Mouse (Mus musculus): ENCODE results near the gene Yipf1. TPM values are rescaled to one million over a fixed set of nuclear protein-coding genes. Genes with fewer than 3 reads are reported as not detected.

Gene Yipf1
- polyA plus RNA-seq, 1 experiment from 2014 or later: 55.4 TPM

DNA sequence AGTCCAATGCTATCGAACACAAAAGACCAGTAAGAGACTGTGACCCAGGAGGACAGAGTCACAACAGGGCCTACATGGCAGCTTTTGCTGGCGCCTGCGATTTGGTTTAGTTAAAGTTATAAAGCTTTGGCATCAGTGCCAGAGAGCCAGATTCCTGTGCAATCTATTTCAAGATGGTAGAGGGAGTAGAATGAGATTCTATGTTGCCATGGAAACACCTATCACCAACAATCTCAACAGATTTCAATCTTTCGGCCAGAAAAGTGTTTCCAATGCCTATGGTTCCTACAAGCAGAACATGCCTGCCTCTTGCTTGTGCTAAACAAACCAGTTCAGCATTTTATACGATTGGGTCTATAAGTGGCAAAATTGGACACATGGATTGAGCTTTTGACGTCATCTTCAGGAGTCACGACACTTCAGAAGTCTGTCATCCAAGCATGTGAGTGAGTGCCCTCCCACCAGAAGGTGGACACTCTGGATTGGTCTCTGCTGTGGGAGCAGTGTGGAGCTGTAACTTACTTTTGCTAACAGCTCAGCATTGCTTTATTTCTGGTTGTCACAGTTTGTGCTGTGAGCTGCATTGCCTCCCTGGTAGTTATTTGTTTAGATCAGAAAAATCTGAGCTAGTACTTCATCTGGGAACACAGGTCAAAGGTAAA is 22.4 kb upstream of the Yipf1 start:
- peaks cover 3% of the 10 kb centered on the region; the same call in 1 of the 2 replicates for H3K4me1 ChIP-seq (replicated peaks; ENCODE audit: control insufficient read depth, insufficient read depth, low read length)
- H3K9me3 ChIP-seq (ENCODE audit: control insufficient read depth, low read length): no peaks in the 10 kb centered on the region
- H3K9ac ChIP-seq (replicated peaks; ENCODE audit: low read depth, low read length): no peak overlapping the region
- 76% methylated on average over 7 of the region's 7 CpGs for WGBS
- H3K27me3 ChIP-seq (replicated peaks; ENCODE audit: control insufficient read depth, insufficient read depth, low read length): no peaks in the 10 kb centered on the region
- H3K4me2 ChIP-seq (ENCODE audit: low read length): no peak overlapping the region
- peak overlapping the region; percentile 30 for H3K27ac ChIP-seq (ENCODE audit: low read length)
- no peak for ATAC-seq
- H3K4me3 ChIP-seq (replicated peaks; ENCODE audit: low read length): no peak overlapping the region
- no peaks in the 10 kb centered on the region for H3K36me3 ChIP-seq (ENCODE audit: control insufficient read depth, insufficient read depth)

DNA sequence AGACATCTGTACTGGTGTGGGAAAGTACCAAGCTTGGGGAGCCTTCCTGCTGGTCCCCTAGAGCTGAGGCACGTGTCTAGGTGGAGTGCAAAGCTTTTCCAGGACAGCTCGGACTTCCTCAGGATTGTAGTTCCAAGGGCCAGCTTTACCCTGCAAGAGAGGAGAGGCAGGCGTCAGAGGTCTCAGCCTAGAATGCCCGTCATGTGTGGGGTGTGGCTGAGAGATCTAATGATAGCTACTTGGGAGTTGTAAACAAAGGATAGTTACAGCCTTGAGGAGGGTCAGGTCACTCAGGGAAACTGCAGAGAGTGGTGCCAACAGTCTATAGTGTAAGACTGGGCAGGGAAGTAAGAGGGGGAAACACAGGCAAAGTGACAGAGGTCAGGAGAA is 21.9 kb upstream of the Yipf1 start:
- no peaks in the 10 kb centered on the region for H3K9me3 ChIP-seq (ENCODE audit: control insufficient read depth, low read length)
- WGBS: 57% methylated on average over 4 of the region's 4 CpGs
- no peak overlapping the region for H3K4me2 ChIP-seq (ENCODE audit: low read length)
- no peaks in the 10 kb centered on the region for H3K36me3 ChIP-seq (ENCODE audit: control insufficient read depth, insufficient read depth)
- H3K4me3 ChIP-seq (replicated peaks; ENCODE audit: low read length): no peak overlapping the region
- peaks cover 3% of the 10 kb centered on the region; the same call in 1 of the 2 replicates for H3K4me1 ChIP-seq (replicated peaks; ENCODE audit: control insufficient read depth, insufficient read depth, low read length)
- no peak for ATAC-seq
- no peaks in the 10 kb centered on the region for H3K27me3 ChIP-seq (replicated peaks; ENCODE audit: control insufficient read depth, insufficient read depth, low read length)
- H3K27ac ChIP-seq (ENCODE audit: low read length): peak overlapping the region; percentile 0
- no peak overlapping the region for H3K9ac ChIP-seq (replicated peaks; ENCODE audit: low read depth, low read length)

DNA sequence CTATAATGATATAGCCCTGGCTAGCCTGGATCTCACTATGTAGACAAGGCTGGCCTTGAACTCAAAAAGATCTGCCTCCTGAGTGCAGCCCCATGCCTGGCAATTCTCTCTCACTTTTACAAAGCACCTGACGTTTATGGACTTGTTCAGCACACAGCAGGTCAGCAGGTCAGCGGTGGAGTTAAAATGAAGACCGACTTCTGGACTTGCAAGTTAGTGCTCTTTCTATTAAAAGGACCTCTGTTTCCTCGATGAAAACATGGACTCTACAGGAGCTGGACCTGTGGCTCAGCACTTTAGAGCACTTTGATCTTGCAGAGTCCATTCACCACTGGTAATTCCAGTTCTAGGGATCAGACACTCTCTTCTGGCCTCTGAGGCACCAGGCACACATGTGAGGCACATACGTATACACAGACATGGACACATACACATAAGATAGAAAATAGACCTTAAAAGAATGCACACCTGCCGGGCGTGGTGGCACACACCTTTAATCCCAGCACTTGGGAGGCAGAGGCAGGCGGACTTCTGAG is 16.0 kb upstream of the Yipf1 start:
- WGBS: 81% methylated on average over 8 of the region's 8 CpGs
- no peaks in the 10 kb centered on the region for H3K27me3 ChIP-seq (replicated peaks; ENCODE audit: control insufficient read depth, insufficient read depth, low read length)

DNA sequence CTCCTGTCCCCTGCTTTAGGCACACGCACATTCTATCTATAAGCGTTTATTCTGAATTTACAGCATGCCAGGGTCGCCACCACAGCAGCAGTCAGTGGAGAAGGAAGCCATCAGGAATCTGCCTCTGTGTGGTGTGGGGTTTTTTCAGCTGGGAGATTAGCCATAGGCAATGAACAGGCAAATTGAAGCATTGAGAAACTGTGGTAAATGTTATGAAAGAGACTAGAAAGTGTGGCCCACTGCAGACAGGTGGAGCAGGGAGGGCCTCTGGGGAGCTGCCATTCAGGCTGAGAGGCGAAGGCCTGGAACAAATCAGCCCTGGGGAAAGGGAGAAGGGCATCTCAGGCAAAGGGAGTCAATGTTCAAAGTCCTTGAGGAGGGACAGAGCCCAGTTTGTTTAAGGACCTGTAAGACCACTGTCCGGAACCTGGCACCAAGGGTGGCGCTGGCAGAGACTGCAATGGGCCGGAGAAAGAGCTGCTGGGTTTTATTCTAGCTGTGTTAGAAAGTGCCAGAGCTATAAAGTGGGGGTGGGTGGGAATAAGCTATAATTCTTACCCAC is 14.3 kb upstream of the Yipf1 start:
- no peak for ATAC-seq
- Histone ChIP-seq H3K27me3 (replicated peaks; ENCODE audit: control insufficient read depth, insufficient read depth, low read length) (no peaks in the 10 kb centered on the region), H3K9me3 (ENCODE audit: control insufficient read depth, low read length) (no peaks in the 10 kb centered on the region), H3K27ac (ENCODE audit: low read length) (no peak overlapping the region), H3K4me2 (ENCODE audit: low read length) (no peak overlapping the region), H3K4me1 (replicated peaks; ENCODE audit: control insufficient read depth, insufficient read depth, low read length) (no peaks in the 10 kb centered on the region), H3K36me3 (ENCODE audit: control insufficient read depth, insufficient read depth) (no peaks in the 10 kb centered on the region), H3K4me3 (replicated peaks; ENCODE audit: low read length) (no peak overlapping the region), H3K9ac (replicated peaks; ENCODE audit: low read depth, low read length) (no peak overlapping the region)
- 86% methylated on average over 7 of the region's 7 CpGs for WGBS

More for the DNA sequence above, 16.0 kb upstream of the Yipf1 start:
- Histone ChIP-seq H3K4me2 (ENCODE audit: low read length) (no peak overlapping the region), H3K4me3 (replicated peaks; ENCODE audit: low read length) (no peak overlapping the region), H3K36me3 (ENCODE audit: control insufficient read depth, insufficient read depth) (no peaks in the 10 kb centered on the region), H3K4me1 (replicated peaks; ENCODE audit: control insufficient read depth, insufficient read depth, low read length) (no peaks in the 10 kb centered on the region), H3K9me3 (ENCODE audit: control insufficient read depth, low read length) (no peaks in the 10 kb centered on the region), H3K27ac (ENCODE audit: low read length) (no peak overlapping the region), H3K9ac (replicated peaks; ENCODE audit: low read depth, low read length) (no peak overlapping the region)
- ATAC-seq: no peak

DNA sequence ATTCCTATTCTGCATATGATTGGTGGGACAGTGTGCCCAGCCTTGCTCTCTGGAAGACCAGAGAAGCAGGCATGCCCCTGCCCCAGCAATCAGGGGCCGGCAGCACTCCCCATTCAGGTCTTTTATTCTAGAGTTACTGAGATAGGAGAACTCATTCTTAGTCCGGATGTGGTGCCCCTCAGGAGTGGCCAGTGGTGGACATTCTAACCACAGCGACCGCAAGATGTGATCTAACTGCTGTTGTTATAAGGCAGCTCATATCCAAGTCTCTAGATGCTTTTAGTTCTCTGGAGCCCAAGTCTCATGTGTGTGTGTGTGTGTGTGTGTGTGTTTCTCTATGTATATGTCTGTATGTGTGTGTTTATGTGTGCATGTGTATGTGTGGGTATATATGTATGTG is 13.8 kb upstream of the Yipf1 start:
- Histone ChIP-seq H3K4me1 (replicated peaks; ENCODE audit: control insufficient read depth, insufficient read depth, low read length) (no peaks in the 10 kb centered on the region), H3K4me3 (replicated peaks; ENCODE audit: low read length) (no peak overlapping the region), H3K27me3 (replicated peaks; ENCODE audit: control insufficient read depth, insufficient read depth, low read length) (no peaks in the 10 kb centered on the region), H3K27ac (ENCODE audit: low read length) (no peak overlapping the region), H3K9me3 (ENCODE audit: control insufficient read depth, low read length) (no peaks in the 10 kb centered on the region), H3K9ac (replicated peaks; ENCODE audit: low read depth, low read length) (no peak overlapping the region), H3K36me3 (ENCODE audit: control insufficient read depth, insufficient read depth) (no peaks in the 10 kb centered on the region), H3K4me2 (ENCODE audit: low read length) (no peak overlapping the region)
- WGBS: 83% methylated on average over 4 of the region's 4 CpGs
- no peak for ATAC-seq

DNA sequence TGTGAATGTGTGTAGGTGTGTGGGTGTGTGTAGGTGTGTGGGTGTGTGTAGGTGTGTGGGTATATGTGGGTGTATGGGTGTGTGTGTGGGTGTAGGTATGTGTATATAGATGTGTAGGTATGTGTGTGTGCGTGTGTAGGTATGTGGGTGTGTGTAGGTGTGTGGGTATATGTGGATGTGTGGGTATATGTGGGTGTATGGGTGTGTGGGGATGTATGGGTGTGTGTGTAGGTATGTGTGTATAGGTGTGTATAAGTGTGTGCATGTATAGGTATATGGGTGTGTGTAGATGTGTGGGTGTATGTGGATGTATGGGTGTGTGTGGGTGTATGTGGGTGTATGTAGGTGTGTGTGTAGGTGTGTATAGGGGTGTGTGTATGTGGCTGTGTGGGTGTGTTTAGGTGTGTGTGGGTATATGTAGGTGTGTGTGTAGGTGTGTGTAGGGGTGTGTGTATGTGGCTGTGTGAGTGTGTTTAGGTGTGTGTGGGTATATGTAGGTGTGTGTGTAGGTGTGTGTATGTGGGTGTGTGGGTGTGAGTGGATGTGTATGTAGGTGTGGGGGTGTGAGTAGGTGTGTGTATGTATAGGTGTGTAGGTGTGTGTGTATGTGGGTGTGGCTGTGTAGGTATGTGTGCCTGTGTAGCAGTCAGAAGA is 13.1 kb upstream of the Yipf1 start:
- H3K36me3 ChIP-seq (ENCODE audit: control insufficient read depth, insufficient read depth): no peaks in the 10 kb centered on the region
- H3K4me2 ChIP-seq (ENCODE audit: low read length): no peak overlapping the region
- H3K27ac ChIP-seq (ENCODE audit: low read length): no peak overlapping the region
- H3K27me3 ChIP-seq (replicated peaks; ENCODE audit: control insufficient read depth, insufficient read depth, low read length): no peaks in the 10 kb centered on the region
- no peak overlapping the region for H3K4me3 ChIP-seq (replicated peaks; ENCODE audit: low read length)
- no peak for ATAC-seq
- no peaks in the 10 kb centered on the region for H3K4me1 ChIP-seq (replicated peaks; ENCODE audit: control insufficient read depth, insufficient read depth, low read length)
- H3K9ac ChIP-seq (replicated peaks; ENCODE audit: low read depth, low read length): no peak overlapping the region
- 97% methylated on average over 1 of the region's 1 CpGs for WGBS
- H3K9me3 ChIP-seq (ENCODE audit: control insufficient read depth, low read length): no peaks in the 10 kb centered on the region

DNA sequence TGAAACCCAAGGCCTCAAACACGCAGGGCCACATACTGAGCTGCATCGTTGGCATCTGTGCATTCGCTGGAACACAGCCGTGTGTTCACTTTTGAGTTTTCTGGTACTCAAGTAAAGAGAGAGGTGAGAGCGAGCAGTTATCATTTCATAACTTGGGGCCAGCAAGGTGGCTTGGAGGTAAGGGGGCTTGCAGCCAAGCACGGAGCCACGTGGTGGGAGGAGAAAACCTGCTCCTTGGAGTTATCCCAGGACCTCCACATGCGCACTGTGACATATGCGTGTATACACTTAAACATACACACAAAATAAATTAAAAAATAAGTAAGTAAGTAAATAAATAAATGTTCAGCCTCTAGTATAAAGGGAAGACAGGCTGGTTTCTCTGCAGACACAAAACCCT is 11.9 kb upstream of the Yipf1 start:
- Histone ChIP-seq H3K4me2 (ENCODE audit: low read length) (no peak overlapping the region), H3K36me3 (ENCODE audit: control insufficient read depth, insufficient read depth) (no peaks in the 10 kb centered on the region), H3K27ac (ENCODE audit: low read length) (no peak overlapping the region), H3K4me1 (replicated peaks; ENCODE audit: control insufficient read depth, insufficient read depth, low read length) (no peaks in the 10 kb centered on the region), H3K9ac (replicated peaks; ENCODE audit: low read depth, low read length) (no peak overlapping the region), H3K4me3 (replicated peaks; ENCODE audit: low read length) (no peak overlapping the region), H3K9me3 (ENCODE audit: control insufficient read depth, low read length) (no peaks in the 10 kb centered on the region), H3K27me3 (replicated peaks; ENCODE audit: control insufficient read depth, insufficient read depth, low read length) (no peaks in the 10 kb centered on the region)
- no peak for ATAC-seq
- WGBS: 87% methylated on average over 9 of the region's 9 CpGs

DNA sequence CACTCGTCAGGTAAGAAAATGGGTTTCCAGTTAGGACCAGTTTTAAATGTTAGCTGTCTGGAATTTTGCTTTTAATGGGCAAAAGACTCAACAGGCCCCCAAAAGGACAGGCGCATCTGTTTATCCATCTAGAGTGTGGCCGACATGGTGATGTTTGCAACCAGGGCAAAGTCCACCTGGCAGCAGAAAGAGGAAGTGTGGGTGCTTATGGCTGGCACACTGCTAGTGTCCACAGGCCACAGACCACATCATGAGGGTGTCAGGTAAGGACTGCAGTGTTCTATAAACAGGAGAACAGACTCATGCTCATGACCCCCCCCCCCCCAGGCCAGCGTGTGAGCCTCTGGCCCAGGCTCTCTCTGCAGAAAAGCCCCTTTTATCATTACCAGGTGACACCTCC is 11.3 kb upstream of the Yipf1 start:
- H3K4me2 ChIP-seq (ENCODE audit: low read length): no peak overlapping the region
- H3K4me1 ChIP-seq (replicated peaks; ENCODE audit: control insufficient read depth, insufficient read depth, low read length): no peaks in the 10 kb centered on the region
- no peaks in the 10 kb centered on the region for H3K27me3 ChIP-seq (replicated peaks; ENCODE audit: control insufficient read depth, insufficient read depth, low read length)
- H3K9ac ChIP-seq (replicated peaks; ENCODE audit: low read depth, low read length): no peak overlapping the region
- WGBS: 89% methylated on average over 4 of the region's 4 CpGs
- H3K36me3 ChIP-seq (ENCODE audit: control insufficient read depth, insufficient read depth): no peaks in the 10 kb centered on the region
- no peak for ATAC-seq
- H3K4me3 ChIP-seq (replicated peaks; ENCODE audit: low read length): no peak overlapping the region
- H3K27ac ChIP-seq (ENCODE audit: low read length): no peak overlapping the region
- no peaks in the 10 kb centered on the region for H3K9me3 ChIP-seq (ENCODE audit: control insufficient read depth, low read length)

DNA sequence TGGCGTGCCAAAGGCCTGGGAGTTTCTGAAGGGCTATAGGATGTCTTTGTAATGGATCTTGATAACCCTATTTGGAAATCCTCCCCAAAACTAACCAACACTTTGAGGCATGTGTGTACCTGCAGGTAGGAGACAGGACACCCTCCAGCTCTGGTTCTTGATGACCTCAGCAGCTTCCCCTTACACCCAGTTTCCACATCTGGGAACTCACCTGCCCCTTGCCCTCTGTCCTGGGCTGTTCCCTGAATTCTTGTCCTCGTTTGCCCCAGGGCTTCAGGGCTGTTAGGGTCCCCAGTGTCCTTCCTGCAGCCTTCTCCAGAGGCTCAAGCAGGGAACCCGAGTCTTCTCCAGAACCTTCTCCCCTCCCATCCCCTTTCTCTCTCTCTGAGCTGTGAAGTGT is 10.6 kb upstream of the Yipf1 start:
- Histone ChIP-seq H3K4me2 (ENCODE audit: low read length) (no peak overlapping the region), H3K4me3 (replicated peaks; ENCODE audit: low read length) (no peak overlapping the region), H3K9ac (replicated peaks; ENCODE audit: low read depth, low read length) (no peak overlapping the region), H3K4me1 (replicated peaks; ENCODE audit: control insufficient read depth, insufficient read depth, low read length) (no peaks in the 10 kb centered on the region), H3K9me3 (ENCODE audit: control insufficient read depth, low read length) (no peaks in the 10 kb centered on the region), H3K36me3 (ENCODE audit: control insufficient read depth, insufficient read depth) (no peaks in the 10 kb centered on the region), H3K27ac (ENCODE audit: low read length) (no peak overlapping the region), H3K27me3 (replicated peaks; ENCODE audit: control insufficient read depth, insufficient read depth, low read length) (no peaks in the 10 kb centered on the region)
- WGBS: 66% methylated on average over 3 of the region's 3 CpGs
- no peak for ATAC-seq
